Comparison of ENCODE assay signal across 26 mouse cellular contexts in genomic region chr9:63690511-63690910, GRCm38 (mm10).
DNase-seq lines count a peak whose midpoint lies in the region; ATAC-seq and TF ChIP-seq lines count a peak whose summit lies in the region.
"Had no signal": no experiment of that assay in that cellular context is flagged by ENCODE, and none has a peak within 500 bp of the region (broad histone marks: within the 10 kb centered on the region; RNA-seq: fewer than 3 reads in every experiment).

No protein-coding gene starts in this region.

- H3K27ac ChIP-seq in heart, embryonic 13.5 days (replicated peaks) = 0 out of 2 replicates have a peak overlapping the region, but pooled peaks have one; percentile 37
- H3K27ac ChIP-seq in heart, embryonic 10.5 days = no peak overlapping the region
- peak overlapping the region; percentile 55 for H3K27ac ChIP-seq in liver, postnatal 0 days (ENCODE audit: low read depth)
- H3K27ac ChIP-seq: embryonic facial prominence, embryonic 12.5 days; embryonic facial prominence, embryonic 15.5 days; gastrocnemius, adult 2 months; heart, embryonic 15.5 days; hindbrain, embryonic 14.5 days; hindbrain, postnatal 0 days had no signal

- peaks cover 35% of the 10 kb centered on the region for H3K4me1 ChIP-seq in heart, embryonic 13.5 days
- peaks cover 17% of the 10 kb centered on the region for H3K4me1 ChIP-seq in heart, embryonic 10.5 days
- peaks cover 5% of the 10 kb centered on the region for H3K4me1 ChIP-seq in liver, postnatal 0 days (ENCODE audit: insufficient read depth)

- DNase-seq in heart, embryonic 10.5 days (ENCODE audit: low spot score) = no peak
- DNase-seq in liver, postnatal 0 days = no peak
- no peak for DNase-seq in liver
- no peak for DNase-seq in left cerebral cortex, adult 18-20 months (ENCODE audit: low spot score in 2 of 2)
- DNase-seq: adrenal gland, adult 8-10 months; adrenal gland, postnatal 25 days; B cell, adult 2 months; cerebellum, adult 18-20 months; cerebellum, adult 9-10 months; cerebellum, postnatal 14 days; forebrain, postnatal 0 days; gastrocnemius, adult 2 months; gastrocnemius, postnatal 14 days; heart, adult 18-20 months; heart, postnatal 10 days; heart, postnatal 36 days had no signal

- no peak overlapping the region for H3K9ac ChIP-seq in heart, embryonic 13.5 days
- no peak overlapping the region for H3K9ac ChIP-seq in liver, postnatal 0 days (replicated peaks)
- H3K9ac ChIP-seq: embryonic facial prominence, embryonic 12.5 days; embryonic facial prominence, embryonic 15.5 days; forebrain, postnatal 0 days; heart, embryonic 15.5 days; hindbrain, embryonic 14.5 days had no signal

- 0 out of 2 replicates have a peak, but pooled peaks have one; percentile 2 for TF ChIP-seq CTCF in liver, postnatal 0 days (IDR thresholded peaks at IDR 0.05; ENCODE audit: low read depth)

- no peak overlapping the region for H3K4me2 ChIP-seq in heart, embryonic 13.5 days
- H3K4me2 ChIP-seq in liver, postnatal 0 days (ENCODE audit: low read depth, low read length) = no peak overlapping the region
- H3K4me2 ChIP-seq: embryonic facial prominence, embryonic 12.5 days; embryonic facial prominence, embryonic 15.5 days; heart, embryonic 15.5 days; hindbrain, embryonic 14.5 days had no signal

- H3K4me3 ChIP-seq in heart, embryonic 13.5 days = no peak overlapping the region
- no peak overlapping the region for H3K4me3 ChIP-seq in heart, embryonic 10.5 days
- no peak overlapping the region for H3K4me3 ChIP-seq in liver, postnatal 0 days (ENCODE audit: low read depth, low read length)
- H3K4me3 ChIP-seq: embryonic facial prominence, embryonic 12.5 days; embryonic facial prominence, embryonic 15.5 days; gastrocnemius, adult 2 months; heart, embryonic 15.5 days had no signal

- no peaks in the 10 kb centered on the region for H3K9me3 ChIP-seq in heart, embryonic 13.5 days
- no peaks in the 10 kb centered on the region for H3K9me3 ChIP-seq in heart, embryonic 10.5 days
- H3K9me3 ChIP-seq in liver, postnatal 0 days (ENCODE audit: low read length) = no peaks in the 10 kb centered on the region
- H3K9me3 ChIP-seq: embryonic facial prominence, embryonic 15.5 days; heart, embryonic 15.5 days had no signal

- WGBS in heart, embryonic 13.5 days = 69% methylated on average over 1 of the region's 1 CpGs
- 78% methylated on average over 1 of the region's 1 CpGs for WGBS in heart, embryonic 10.5 days
- 52% methylated on average over 1 of the region's 1 CpGs for WGBS in liver, postnatal 0 days (ENCODE audit: insufficient replicate concordance)

- no peak for ATAC-seq in heart, embryonic 13.5 days (ENCODE audit: extremely low read depth, insufficient number of reproducible peaks, low FRiP score, low TSS enrichment)
- ATAC-seq in liver, postnatal 0 days = 0 out of 2 replicates have a peak, but pooled peaks have one; percentile 29
- peak; percentile 37 to 82; a peak in 1 of 4 replicates for ATAC-seq in hematopoietic stem cell, adult 5-6 weeks (replicated peaks in 1 of 2; ENCODE audit: insufficient read depth in 1 of 2, low FRiP score in 2 of 2, low TSS enrichment in 1 of 2, low read depth in 1 of 2, poor library complexity in 2 of 2, severe bottlenecking in 2 of 2)
- ATAC-seq in megakaryocyte progenitor cell, adult 5-6 weeks (replicated peaks; ENCODE audit: poor library complexity) = peak; percentile 78
- no peak for ATAC-seq in megakaryocyte-erythroid progenitor cell, adult 5-6 weeks (replicated peaks; ENCODE audit: low FRiP score, low TSS enrichment, poor library complexity, severe bottlenecking)
- ATAC-seq: forebrain, embryonic 14.5 days; forebrain, postnatal 0 days; hindbrain, postnatal 0 days had no signal

- TF ChIP-seq EP300 in liver, postnatal 0 days (IDR thresholded peaks at IDR 0.05; ENCODE audit: low read depth) = no peak

- no peaks in the 10 kb centered on the region for H3K27me3 ChIP-seq in heart, embryonic 13.5 days (replicated peaks)
- no peaks in the 10 kb centered on the region for H3K27me3 ChIP-seq in heart, embryonic 10.5 days (ENCODE audit: insufficient read depth, poor library complexity, severe bottlenecking)
- no peaks in the 10 kb centered on the region for H3K27me3 ChIP-seq in liver, postnatal 0 days (ENCODE audit: insufficient read depth, low read length)
- H3K27me3 ChIP-seq: embryonic facial prominence, embryonic 12.5 days; embryonic facial prominence, embryonic 15.5 days; heart, embryonic 15.5 days had no signal

- peaks cover 10% of the 10 kb centered on the region; the same call in 1 of the 2 replicates for H3K36me3 ChIP-seq in heart, embryonic 13.5 days
- peaks cover 26% of the 10 kb centered on the region for H3K36me3 ChIP-seq in heart, embryonic 10.5 days
- 0 out of 2 replicates have a peak, but pooled peaks cover 2% of the 10 kb centered on the region for H3K36me3 ChIP-seq in liver, postnatal 0 days (replicated peaks; ENCODE audit: insufficient read depth, low read length)
- H3K36me3 ChIP-seq: embryonic facial prominence, embryonic 15.5 days; heart, embryonic 15.5 days had no signal

Comparison
In these comparisons a context has a peak if more than half of its experiments do, and no peak if none do; other contexts are left out.
1. ATAC-seq: peak in liver, postnatal 0 days (single experiment), hematopoietic stem cell, adult 5-6 weeks (2 of 2) and megakaryocyte progenitor cell, adult 5-6 weeks (single experiment); none in heart, embryonic 13.5 days (single experiment) and megakaryocyte-erythroid progenitor cell, adult 5-6 weeks (single experiment).